Mouse (Mus musculus): ENCODE data around the gene 2510009E07Rik. TPM values are rescaled to one million over a fixed set of nuclear protein-coding genes. Genes with fewer than 3 reads are reported as not detected.
"Not testable (repeated sequence)": the region's sequence is repeated elsewhere in the genome, so short reads cannot be mapped to it uniquely, and the experiment has no call there.

The 2510009E07Rik gene
- polyA plus RNA-seq, 1 experiment from 2014 or later: 12.8 TPM

DNA sequence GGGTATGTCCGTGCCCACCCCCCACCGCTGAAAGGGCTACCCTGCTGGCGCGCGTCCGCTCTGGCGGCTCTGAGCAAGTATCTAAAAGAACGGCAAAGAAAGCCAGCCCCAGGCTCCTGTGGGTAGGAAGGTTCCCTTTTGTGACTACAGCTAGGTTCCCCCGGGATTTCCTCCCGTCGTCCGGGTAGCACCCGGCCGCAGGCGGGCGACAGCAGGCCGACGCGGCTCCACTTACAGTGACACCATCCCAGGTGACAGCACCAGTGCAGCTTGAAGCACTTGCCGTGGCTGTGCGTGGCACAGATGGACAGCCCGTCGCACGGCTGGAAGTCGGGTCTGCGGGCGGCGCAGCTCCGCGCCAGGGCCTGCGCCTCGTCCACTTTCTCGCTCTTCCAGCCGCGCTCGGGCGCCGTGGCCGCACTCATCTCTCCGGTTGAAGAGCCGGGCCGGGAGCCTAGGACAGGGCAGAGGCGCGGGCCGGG lies 443 bp downstream of the 2510009E07Rik start:
- under 1% methylated on average over 45 of the region's 45 CpGs for WGBS
- Histone ChIP-seq H3K4me2 (ENCODE audit: low read depth, low read length) (peak overlapping the region; percentile 92), H3K27ac (ENCODE audit: low read length) (peak overlapping the region; percentile 84), H3K36me3 (ENCODE audit: control insufficient read depth, insufficient read depth, low read length) (no peaks in the 10 kb centered on the region), H3K4me1 (ENCODE audit: control insufficient read depth, insufficient read depth, low read length) (no peaks in the 10 kb centered on the region), H3K4me3 (ENCODE audit: low read length) (peak overlapping the region; percentile 68), H3K9me3 (ENCODE audit: control insufficient read depth, low read length) (no peaks in the 10 kb centered on the region), H3K27me3 (replicated peaks; ENCODE audit: control insufficient read depth, insufficient read depth, low read length) (no peaks in the 10 kb centered on the region), H3K9ac (ENCODE audit: low read depth, low read length) (peak overlapping the region; percentile 87)
- ATAC-seq: peak; percentile 74

DNA sequence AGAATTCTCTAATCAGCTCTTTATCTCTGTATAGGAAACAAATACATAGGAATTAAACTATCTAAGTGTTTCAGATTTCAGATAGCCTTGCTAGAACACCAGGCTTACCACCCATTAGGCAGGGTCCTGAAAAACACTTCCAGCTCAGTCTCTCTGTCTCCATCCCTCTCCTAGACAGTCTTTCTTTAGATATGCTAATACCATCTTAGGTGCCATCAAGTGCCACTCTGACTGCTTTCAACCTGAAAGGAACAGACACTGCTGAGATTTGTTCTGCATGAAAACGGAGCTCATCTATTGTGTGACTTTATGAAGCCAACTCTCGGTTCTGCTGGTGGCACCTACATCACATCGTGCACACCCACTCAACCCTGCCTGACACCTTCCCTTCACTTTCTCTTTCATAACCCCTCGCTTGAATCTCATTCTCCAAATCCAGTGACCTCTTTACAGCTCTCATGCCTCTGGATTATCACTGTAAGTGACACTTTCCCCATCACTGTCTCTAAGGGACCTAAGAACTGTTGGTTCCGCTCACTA lies 4.2 kb downstream of the 2510009E07Rik start:
- H3K4me1 ChIP-seq (ENCODE audit: control insufficient read depth, insufficient read depth, low read length): no peaks in the 10 kb centered on the region
- H3K9me3 ChIP-seq (ENCODE audit: control insufficient read depth, low read length): no peaks in the 10 kb centered on the region
- 57% methylated on average over 5 of the region's 5 CpGs for WGBS
- ATAC-seq: no peak
- no peak overlapping the region for H3K27ac ChIP-seq (ENCODE audit: low read length)
- no peak overlapping the region for H3K4me3 ChIP-seq (ENCODE audit: low read length)
- H3K36me3 ChIP-seq (ENCODE audit: control insufficient read depth, insufficient read depth, low read length): no peaks in the 10 kb centered on the region
- H3K9ac ChIP-seq (ENCODE audit: low read depth, low read length): no peak overlapping the region
- H3K27me3 ChIP-seq (replicated peaks; ENCODE audit: control insufficient read depth, insufficient read depth, low read length): no peaks in the 10 kb centered on the region
- H3K4me2 ChIP-seq (ENCODE audit: low read depth, low read length): no peak overlapping the region

GRCm38 (mm10) chr16:21689141-21689540 lies 5.3 kb downstream of the 2510009E07Rik start:
- H3K9me3 ChIP-seq (ENCODE audit: control insufficient read depth, low read length): no peaks in the 10 kb centered on the region
- H3K27me3 ChIP-seq (replicated peaks; ENCODE audit: control insufficient read depth, insufficient read depth, low read length): no peaks in the 10 kb centered on the region
- ATAC-seq: no peak
- 88% methylated on average over 5 of the region's 5 CpGs for WGBS
- no peaks in the 10 kb centered on the region for H3K4me1 ChIP-seq (ENCODE audit: control insufficient read depth, insufficient read depth, low read length)
- H3K27ac ChIP-seq (ENCODE audit: low read length): no peak overlapping the region
- no peaks in the 10 kb centered on the region for H3K36me3 ChIP-seq (ENCODE audit: control insufficient read depth, insufficient read depth, low read length)
- H3K4me3 ChIP-seq (ENCODE audit: low read length): no peak overlapping the region
- H3K4me2 ChIP-seq (ENCODE audit: low read depth, low read length): no peak overlapping the region
- H3K9ac ChIP-seq (ENCODE audit: low read depth, low read length): no peak overlapping the region

DNA sequence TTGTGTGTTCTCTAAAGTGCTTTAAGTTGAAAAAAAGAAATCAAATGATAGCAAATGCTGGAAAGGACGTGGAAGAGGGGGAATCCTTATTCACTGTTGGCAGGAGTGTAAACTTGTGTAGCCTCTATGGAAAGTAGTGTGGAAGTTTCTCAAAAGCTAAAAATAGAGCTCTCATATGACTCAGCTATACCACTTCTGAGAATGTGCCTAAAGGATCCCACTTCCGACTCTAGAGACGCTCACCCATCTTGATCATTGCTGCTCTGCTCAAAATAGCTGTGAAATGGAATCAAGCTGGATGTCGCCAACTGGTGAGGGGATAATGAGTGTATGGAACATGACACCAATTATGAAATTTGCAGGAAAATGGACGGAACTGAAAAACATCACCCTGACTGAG lies 7.1 kb downstream of the 2510009E07Rik start:
- 87% methylated on average over 5 of the region's 5 CpGs for WGBS
- Histone ChIP-seq H3K27ac (ENCODE audit: low read length) (no peak overlapping the region), H3K27me3 (replicated peaks; ENCODE audit: control insufficient read depth, insufficient read depth, low read length) (no peaks in the 10 kb centered on the region), H3K4me1 (ENCODE audit: control insufficient read depth, insufficient read depth, low read length) (no peaks in the 10 kb centered on the region), H3K36me3 (ENCODE audit: control insufficient read depth, insufficient read depth, low read length) (no peaks in the 10 kb centered on the region), H3K9ac (ENCODE audit: low read depth, low read length) (no peak overlapping the region), H3K4me3 (ENCODE audit: low read length) (no peak overlapping the region), H3K9me3 (ENCODE audit: control insufficient read depth, low read length) (no peaks in the 10 kb centered on the region), H3K4me2 (ENCODE audit: low read depth, low read length) (no peak overlapping the region)
- ATAC-seq: no peak

DNA sequence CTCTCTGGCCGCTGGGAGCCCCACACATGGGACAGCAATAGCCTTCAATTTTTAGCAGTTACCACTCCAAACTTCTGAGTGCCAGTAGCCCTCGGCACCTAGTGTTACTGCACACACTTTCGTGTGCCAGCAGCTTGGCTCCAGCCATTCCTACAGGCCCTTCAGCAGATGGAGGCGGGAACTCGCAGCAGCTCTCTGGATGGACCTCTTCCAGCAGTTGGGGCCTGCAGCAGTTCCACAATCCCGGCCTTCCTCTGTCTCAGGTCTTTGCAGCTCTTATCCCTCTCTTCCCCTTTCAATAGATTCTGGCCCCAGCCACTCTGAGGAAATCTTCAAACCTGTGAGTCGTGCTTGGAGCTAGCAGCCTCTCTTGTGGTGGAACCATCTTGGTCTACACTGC lies 17.7 kb downstream of the 2510009E07Rik start:
- 90% methylated on average over 7 of the region's 7 CpGs for whole genome bisulfite sequencing
- Histone ChIP-seq H3K27me3 (replicated peaks; ENCODE audit: control insufficient read depth, insufficient read depth, low read length) (no peaks in the 10 kb centered on the region), H3K4me1 (ENCODE audit: control insufficient read depth, insufficient read depth, low read length) (no peaks in the 10 kb centered on the region), H3K4me3 (ENCODE audit: low read length) (no peak overlapping the region), H3K36me3 (ENCODE audit: control insufficient read depth, insufficient read depth, low read length) (no peaks in the 10 kb centered on the region; the same call in 1 of the 2 replicates), H3K9ac (ENCODE audit: low read depth, low read length) (no peak overlapping the region), H3K27ac (ENCODE audit: low read length) (no peak overlapping the region), H3K4me2 (ENCODE audit: low read depth, low read length) (no peak overlapping the region), H3K9me3 (ENCODE audit: control insufficient read depth, low read length) (no peaks in the 10 kb centered on the region)
- ATAC-seq: no peak

DNA sequence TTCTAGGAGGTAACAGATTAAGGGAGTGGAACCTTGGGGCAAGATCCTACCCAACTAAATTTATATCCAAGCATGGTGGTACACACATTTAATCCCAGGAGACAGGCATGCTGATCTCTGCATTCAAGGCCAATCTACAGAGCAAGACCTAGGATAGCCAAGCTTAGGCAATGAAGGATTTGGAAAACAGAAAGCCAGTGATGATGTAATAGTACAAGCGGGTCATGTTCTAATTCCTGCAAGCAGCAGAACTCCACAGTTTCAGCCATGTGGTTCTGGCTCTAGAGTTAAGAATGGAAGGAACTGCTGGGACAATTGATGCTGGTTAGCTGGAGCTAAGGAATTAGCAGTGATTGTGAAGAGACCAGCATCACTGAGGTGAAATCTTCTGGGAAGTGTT lies 20.8 kb downstream of the 2510009E07Rik start:
- 95% methylated on average over 1 of the region's 1 CpGs for WGBS
- H3K36me3 ChIP-seq (ENCODE audit: control insufficient read depth, insufficient read depth, low read length); H3K27ac ChIP-seq (ENCODE audit: low read length); H3K4me2 ChIP-seq (ENCODE audit: low read depth, low read length); H3K4me1 ChIP-seq (ENCODE audit: control insufficient read depth, insufficient read depth, low read length); H3K27me3 ChIP-seq (replicated peaks; ENCODE audit: control insufficient read depth, insufficient read depth, low read length); H3K9ac ChIP-seq (ENCODE audit: low read depth, low read length); H3K4me3 ChIP-seq (ENCODE audit: low read length); H3K9me3 ChIP-seq (ENCODE audit: control insufficient read depth, low read length); ATAC-seq: not testable (repeated sequence)

DNA sequence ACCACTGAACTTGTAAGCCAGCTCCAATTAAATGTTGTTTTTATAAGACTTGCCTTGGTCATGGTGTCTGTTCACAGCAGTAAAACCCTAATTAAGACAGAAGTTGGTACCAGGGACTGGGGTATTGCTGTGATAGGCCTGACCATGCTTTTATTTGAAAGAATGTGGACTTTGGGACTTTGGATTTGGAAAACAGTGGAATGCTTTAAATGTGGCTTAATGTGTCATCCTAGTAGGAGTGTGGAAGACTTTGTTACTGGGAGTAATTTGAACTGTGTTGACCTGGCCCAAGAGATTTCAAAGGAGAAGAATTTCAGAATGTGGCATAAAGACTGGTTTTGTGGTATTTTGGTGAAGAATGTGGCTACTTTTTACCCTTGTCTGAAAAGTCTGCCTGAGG lies 21.4 kb downstream of the 2510009E07Rik start:
- H3K27me3 ChIP-seq (replicated peaks; ENCODE audit: control insufficient read depth, insufficient read depth, low read length); H3K4me3 ChIP-seq (ENCODE audit: low read length); H3K36me3 ChIP-seq (ENCODE audit: control insufficient read depth, insufficient read depth, low read length); H3K27ac ChIP-seq (ENCODE audit: low read length); H3K9ac ChIP-seq (ENCODE audit: low read depth, low read length); H3K4me2 ChIP-seq (ENCODE audit: low read depth, low read length); H3K9me3 ChIP-seq (ENCODE audit: control insufficient read depth, low read length); ATAC-seq; H3K4me1 ChIP-seq (ENCODE audit: control insufficient read depth, insufficient read depth, low read length): not testable (repeated sequence)

DNA sequence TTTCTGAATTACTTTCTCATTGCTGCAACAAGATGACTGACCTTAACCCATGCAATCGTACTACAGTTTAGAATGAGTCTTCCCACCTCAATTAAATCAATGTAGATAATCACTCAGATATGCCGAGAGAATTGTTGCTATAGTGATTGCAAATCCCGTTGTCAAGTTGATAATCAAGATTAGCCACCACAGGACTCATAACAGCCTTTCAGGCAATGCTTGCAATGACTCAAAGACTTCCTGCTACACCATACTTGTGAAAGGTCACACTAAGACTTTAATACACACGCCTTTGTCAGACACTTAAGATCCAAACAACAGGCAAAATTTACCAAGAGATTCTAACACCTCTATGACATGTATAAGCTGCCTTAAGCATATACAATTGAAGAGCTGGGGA lies 22.6 kb downstream of the 2510009E07Rik start:
- no peak overlapping the region for H3K4me3 ChIP-seq (ENCODE audit: low read length)
- H3K4me2 ChIP-seq (ENCODE audit: low read depth, low read length): no peak overlapping the region
- no peak overlapping the region for H3K9ac ChIP-seq (ENCODE audit: low read depth, low read length)
- WGBS: 75% methylated on average over 4 of the region's 4 CpGs
- no peaks in the 10 kb centered on the region for H3K4me1 ChIP-seq (ENCODE audit: control insufficient read depth, insufficient read depth, low read length)
- ATAC-seq: no peak
- H3K27me3 ChIP-seq (replicated peaks; ENCODE audit: control insufficient read depth, insufficient read depth, low read length): no peaks in the 10 kb centered on the region
- H3K27ac ChIP-seq (ENCODE audit: low read length): no peak overlapping the region
- H3K9me3 ChIP-seq (ENCODE audit: control insufficient read depth, low read length): no peaks in the 10 kb centered on the region
- H3K36me3 ChIP-seq (ENCODE audit: control insufficient read depth, insufficient read depth, low read length): no peaks in the 10 kb centered on the region

DNA sequence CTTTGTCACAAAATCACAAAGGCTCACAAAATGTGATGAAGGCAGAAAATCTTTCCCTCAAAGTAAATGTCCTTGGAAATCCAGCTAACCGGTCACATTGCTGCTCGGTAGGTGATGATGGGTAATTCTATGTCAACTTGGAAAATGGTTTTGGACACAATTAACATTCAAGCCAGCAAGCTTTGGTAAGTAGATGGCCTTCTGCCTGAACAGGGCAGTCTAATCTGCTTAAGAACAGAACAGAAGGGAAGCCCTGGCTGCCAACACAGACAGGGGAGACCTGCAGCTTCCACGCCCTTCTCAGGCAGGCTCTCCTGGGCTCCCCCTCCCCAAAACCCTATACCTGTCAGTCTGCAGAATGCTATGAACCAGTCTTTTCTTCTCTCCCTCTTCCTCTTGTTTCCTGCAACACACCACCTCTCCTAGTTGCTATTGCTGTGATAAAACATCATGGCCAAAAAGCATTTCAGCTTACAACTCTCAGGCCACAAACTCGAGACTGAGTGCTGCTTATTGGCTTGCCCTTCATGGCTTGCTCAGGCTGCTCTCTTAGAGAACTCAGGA lies 29.0 kb downstream of the 2510009E07Rik start:
- no peaks in the 10 kb centered on the region for H3K4me1 ChIP-seq (ENCODE audit: control insufficient read depth, insufficient read depth, low read length)
- H3K27me3 ChIP-seq (replicated peaks; ENCODE audit: control insufficient read depth, insufficient read depth, low read length): no peaks in the 10 kb centered on the region
- WGBS: 40% methylated on average over 4 of the region's 4 CpGs
- ATAC-seq: no peak
- no peak overlapping the region for H3K4me3 ChIP-seq (ENCODE audit: low read length)
- H3K4me2 ChIP-seq (ENCODE audit: low read depth, low read length): no peak overlapping the region
- H3K9me3 ChIP-seq (ENCODE audit: control insufficient read depth, low read length): no peaks in the 10 kb centered on the region
- H3K36me3 ChIP-seq (ENCODE audit: control insufficient read depth, insufficient read depth, low read length): no peaks in the 10 kb centered on the region
- H3K9ac ChIP-seq (ENCODE audit: low read depth, low read length): no peak overlapping the region
- no peak overlapping the region for H3K27ac ChIP-seq (ENCODE audit: low read length)

All from intestine, embryonic 16.5 days (tissue).